ENCODE assay signal across 26 mouse cellular contexts in the genomic region with DNA sequence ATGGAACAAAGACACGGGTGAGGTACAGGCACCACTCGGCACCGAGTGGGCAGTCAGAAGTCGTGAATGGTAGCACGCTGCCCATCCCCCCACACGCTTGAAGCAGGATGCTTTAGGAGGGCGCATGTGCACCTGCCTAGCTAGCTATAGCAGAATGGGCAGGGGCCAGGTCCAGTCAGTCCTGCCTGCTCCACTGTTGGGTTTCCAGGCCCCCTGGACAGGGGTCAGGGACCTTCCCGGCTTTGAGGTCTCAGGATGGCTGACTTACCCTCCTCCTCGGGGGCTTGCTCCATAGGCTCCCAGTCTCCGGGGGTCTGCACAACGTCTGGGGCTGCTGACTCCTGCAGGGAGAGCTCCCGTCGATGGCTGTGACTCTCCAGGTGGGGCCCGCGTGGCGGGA.
"Had no signal": no experiment of that assay in that cellular context is flagged by ENCODE, and none has a peak within 500 bp of the region (broad histone marks: within the 10 kb centered on the region; RNA-seq: fewer than 3 reads in every experiment).

No protein-coding gene starts in this region.

- H3K27me3 ChIP-seq: heart, embryonic 15.5 days; hindbrain, embryonic 13.5 days; hindbrain, embryonic 15.5 days; kidney, embryonic 15.5 days; limb, embryonic 12.5 days; liver, embryonic 13.5 days had no signal

- ATAC-seq: hindbrain, postnatal 0 days; intestine, embryonic 16.5 days had no signal

- H3K4me2 ChIP-seq: heart, embryonic 11.5 days; heart, embryonic 13.5 days; heart, embryonic 15.5 days; hindbrain, embryonic 13.5 days; hindbrain, embryonic 15.5 days; kidney, embryonic 15.5 days; limb, embryonic 12.5 days; liver, embryonic 11.5 days; liver, embryonic 13.5 days had no signal

- H3K9ac ChIP-seq: heart, embryonic 13.5 days; heart, embryonic 15.5 days; hindbrain, embryonic 13.5 days; hindbrain, embryonic 15.5 days; kidney, embryonic 15.5 days; limb, embryonic 12.5 days; liver, embryonic 13.5 days had no signal

- H3K4me3 ChIP-seq: heart, embryonic 13.5 days; heart, embryonic 15.5 days; hindbrain, embryonic 13.5 days; hindbrain, embryonic 15.5 days; kidney, embryonic 15.5 days; limb, embryonic 12.5 days; liver, embryonic 13.5 days had no signal

- H3K9me3 ChIP-seq: heart, embryonic 13.5 days; heart, embryonic 15.5 days; hindbrain, embryonic 13.5 days; hindbrain, embryonic 15.5 days; kidney, embryonic 15.5 days; limb, embryonic 12.5 days; liver, embryonic 13.5 days had no signal

- DNase-seq: gastrocnemius, postnatal 14 days; gastrocnemius, postnatal 36 days; heart, adult 18-20 months; heart, postnatal 14 days; heart, postnatal 36 days; kidney, adult 11 months; kidney, adult 2 months; kidney, adult 9 months; kidney, postnatal 14 days; kidney, postnatal 36 days; layer of hippocampus, adult 9-11 months; layer of hippocampus, postnatal 36 days; left cerebral cortex, postnatal 4 days; liver; liver, embryonic 13.5 days had no signal

- H3K27ac ChIP-seq: heart, embryonic 13.5 days; heart, embryonic 15.5 days; hindbrain, embryonic 13.5 days; hindbrain, embryonic 15.5 days; hindbrain, postnatal 0 days; kidney, embryonic 15.5 days; kidney, postnatal 0 days; limb, embryonic 12.5 days; liver, embryonic 13.5 days had no signal

- H3K36me3 ChIP-seq: heart, embryonic 13.5 days; heart, embryonic 15.5 days; kidney, embryonic 15.5 days; limb, embryonic 12.5 days had no signal

- H3K4me1 ChIP-seq: heart, embryonic 13.5 days; heart, embryonic 15.5 days; hindbrain, embryonic 13.5 days; hindbrain, embryonic 15.5 days; kidney, embryonic 15.5 days; limb, embryonic 12.5 days; liver, embryonic 13.5 days had no signal
